9 mouse cellular contexts compared by ENCODE assay signal in genomic region chr8:124403876-124404275, GRCm38 (mm10). TPM values are rescaled to one million over a fixed set of nuclear protein-coding genes. Genes with fewer than 3 reads are reported as not detected.
DNase-seq lines count a peak whose midpoint lies in the region; ATAC-seq and TF ChIP-seq lines count a peak whose summit lies in the region.
"Had no signal": no experiment of that assay in that cellular context is flagged by ENCODE, and none has a peak within 500 bp of the region (broad histone marks: within the 10 kb centered on the region; RNA-seq: fewer than 3 reads in every experiment).

No protein-coding gene starts in this region.

- ATAC-seq in intestine, embryonic 16.5 days = peak; percentile 77
- no peak for ATAC-seq in midbrain, embryonic 14.5 days (ENCODE audit: low FRiP score, low TSS enrichment)

- TF ChIP-seq POLR2A in lung, adult 2 months (IDR thresholded peaks at IDR 0.05; ENCODE audit: borderline replicate concordance, extremely low read depth, low read depth, low read length) = no peak

- H3K27ac ChIP-seq in intestine, embryonic 16.5 days (ENCODE audit: low read length) = no peak overlapping the region
- no peak overlapping the region for H3K27ac ChIP-seq in midbrain, embryonic 14.5 days (replicated peaks; ENCODE audit: low read depth, low read length)
- H3K27ac ChIP-seq: stomach, embryonic 15.5 days had no signal

- no peak overlapping the region for H3K9ac ChIP-seq in intestine, embryonic 16.5 days (ENCODE audit: low read depth, low read length)
- no peak overlapping the region for H3K9ac ChIP-seq in midbrain, embryonic 14.5 days (replicated peaks; ENCODE audit: low read length)
- H3K9ac ChIP-seq: stomach, embryonic 15.5 days had no signal

- no peak overlapping the region for H3K4me3 ChIP-seq in lung, adult 2 months (replicated peaks; ENCODE audit: extremely low read depth, low read depth, low read length)
- no peak overlapping the region for H3K4me3 ChIP-seq in intestine, embryonic 16.5 days (ENCODE audit: low read length)
- H3K4me3 ChIP-seq in midbrain, embryonic 14.5 days (replicated peaks; ENCODE audit: low read depth, low read length) = no peak overlapping the region
- H3K4me3 ChIP-seq: stomach, embryonic 15.5 days had no signal

- H3K9me3 ChIP-seq in intestine, embryonic 16.5 days (ENCODE audit: control insufficient read depth, low read length) = no peaks in the 10 kb centered on the region
- no peaks in the 10 kb centered on the region for H3K9me3 ChIP-seq in midbrain, embryonic 14.5 days (ENCODE audit: control insufficient read depth, low read length)
- H3K9me3 ChIP-seq: stomach, embryonic 15.5 days had no signal

- no peaks in the 10 kb centered on the region for H3K36me3 ChIP-seq in intestine, embryonic 16.5 days (ENCODE audit: control insufficient read depth, insufficient read depth, low read length)
- no peaks in the 10 kb centered on the region for H3K36me3 ChIP-seq in midbrain, embryonic 14.5 days (ENCODE audit: control insufficient read depth, insufficient read depth, low read length)
- H3K36me3 ChIP-seq: stomach, embryonic 15.5 days had no signal

- no peaks in the 10 kb centered on the region for H3K27me3 ChIP-seq in intestine, embryonic 16.5 days (replicated peaks; ENCODE audit: control insufficient read depth, insufficient read depth, low read length)
- no peaks in the 10 kb centered on the region for H3K27me3 ChIP-seq in midbrain, embryonic 14.5 days (ENCODE audit: control insufficient read depth, insufficient read depth, low read length)
- H3K27me3 ChIP-seq: stomach, embryonic 15.5 days had no signal

- WGBS in lung, adult 2 months = 36% methylated on average over 3 of the region's 3 CpGs
- 41% methylated on average over 3 of the region's 3 CpGs for WGBS in intestine, embryonic 16.5 days
- 44% methylated on average over 3 of the region's 3 CpGs for WGBS in midbrain, embryonic 14.5 days

- H3K4me2 ChIP-seq in intestine, embryonic 16.5 days (ENCODE audit: low read depth, low read length) = no peak overlapping the region
- H3K4me2 ChIP-seq in midbrain, embryonic 14.5 days (ENCODE audit: low read length) = no peak overlapping the region
- H3K4me2 ChIP-seq: stomach, embryonic 15.5 days had no signal

- peak; percentile 51 for TF ChIP-seq CTCF in lung, adult 2 months (IDR thresholded peaks at IDR 0.05; ENCODE audit: insufficient read depth, low read length)

- DNase-seq in lung, adult 2 months = peak; percentile 9
- no peak for DNase-seq in lung, postnatal 10 days
- peak; percentile 61 for DNase-seq in adrenal gland, postnatal 10 days
- peak; percentile 58 for DNase-seq in embryo, embryonic 11 days
- DNase-seq in midbrain, embryonic 14.5 days = peak; percentile 59
- no peak for DNase-seq in frontal cortex, adult 2 months (ENCODE audit: extremely low spot score in 1 of 2, low spot score in 1 of 2)
- DNase-seq in spleen, postnatal 4 days (ENCODE audit: low spot score in 2 of 2) = no peak

- H3K4me1 ChIP-seq in lung, adult 2 months (ENCODE audit: control insufficient read depth, insufficient read depth, low read length) = no peaks in the 10 kb centered on the region
- peaks cover 9% of the 10 kb centered on the region for H3K4me1 ChIP-seq in intestine, embryonic 16.5 days (ENCODE audit: control insufficient read depth, insufficient read depth, low read length)
- H3K4me1 ChIP-seq in midbrain, embryonic 14.5 days (ENCODE audit: control insufficient read depth, insufficient read depth, low read length) = 0 out of 2 replicates have a peak, but pooled peaks cover 4% of the 10 kb centered on the region
- H3K4me1 ChIP-seq: stomach, embryonic 15.5 days had no signal

RNA-seq across cellular contexts. Expression of gene Pgbd5, which starts 35.6 kb away (rescaled TPM):
- 0.46 and 0.48 TPM in 2 replicates for polyA plus RNA-seq in lung, adult 2 months (2012; rRNA removed)
- 1 to 10 TPM; 4.4 to 6.8 TPM for total RNA-seq in adrenal gland, postnatal 10 days (2021)
- polyA plus RNA-seq in intestine, embryonic 16.5 days (2015; fragmentation: Nextera tagmentation; extraction: Ambion mirVana) = 1.5 and 1.7 TPM in 2 replicates
- 12.8 and 13.8 TPM in 2 replicates for polyA plus RNA-seq in midbrain, embryonic 14.5 days (2014; fragmentation: Nextera tagmentation; extraction: Ambion mirVana)
- 150 and 161 TPM in 2 replicates for polyA plus RNA-seq in frontal cortex, adult 2 months (2012; rRNA removed)

Comparison
In these comparisons a context has a peak if more than half of its experiments do, and no peak if none do; other contexts are left out.
1. DNase-seq: peak in lung, adult 2 months (single experiment), adrenal gland, postnatal 10 days (single experiment), embryo, embryonic 11 days (single experiment) and midbrain, embryonic 14.5 days (single experiment); none in lung, postnatal 10 days (single experiment), frontal cortex, adult 2 months (0 of 2) and spleen, postnatal 4 days (0 of 2).
2. RNA of gene Pgbd5, which starts 35.6 kb away (polyA plus RNA-seq): 150 to 161 TPM in frontal cortex, adult 2 months; 12.8 to 13.8 TPM in midbrain, embryonic 14.5 days, 1.5 to 1.7 TPM in intestine, embryonic 16.5 days and 0.46 to 0.48 TPM in lung, adult 2 months; every median in the first group is over 10 times any median in the second.